Mouse (Mus musculus): ENCODE measurements at regions not wholly inside any gene's neighbourhood (a gene's known extent, or its start where the extent isn't known, plus 50 kb on each side); places are given as distances from the start of the nearest gene placed in this dataset.
A peak's percentile ranks its signal among the peaks of the same experiment; 100 is the strongest.

GRCm38 (mm10) chr11:112839721-112840494, 57.9 kb downstream of the Sox9 start:
- Histone ChIP-seq H3K4me1 (replicated peaks; ENCODE audit: low read depth, low read length) (peaks cover 35% of the 10 kb centered on the region), H3K36me3 (ENCODE audit: insufficient read depth, low read length) (no peaks in the 10 kb centered on the region), H3K27me3 (ENCODE audit: insufficient read depth, low read length) (peaks cover 42% of the 10 kb centered on the region), H3K4me3 (replicated peaks; ENCODE audit: low read length) (peak overlapping the region; percentile 43; the same call in 1 of the 2 replicates), H3K9me3 (ENCODE audit: low read length) (no peaks in the 10 kb centered on the region)
- TF ChIP-seq NANOG (IDR thresholded peaks at IDR 0.05; ENCODE audit: borderline replicate concordance, low read length) (no peak), POU5F1 (IDR thresholded peaks at IDR 0.05; ENCODE audit: borderline replicate concordance, low read length) (no peak), CTCF (conservative IDR thresholded peaks at IDR 0.05; ENCODE audit: low read length) (no peak)

- no peaks in the 10 kb centered on the region for H3K9me3 ChIP-seq (ENCODE audit: low read length)
- H3K36me3 ChIP-seq (ENCODE audit: insufficient read depth, low read length) = no peaks in the 10 kb centered on the region
- H3K4me1 ChIP-seq (replicated peaks; ENCODE audit: low read depth, low read length) = peaks cover 34% of the 10 kb centered on the region
- peaks cover 40% of the 10 kb centered on the region for H3K27me3 ChIP-seq (ENCODE audit: insufficient read depth, low read length)
- TF ChIP-seq CTCF (conservative IDR thresholded peaks at IDR 0.05; ENCODE audit: low read length) (no peak), NANOG (IDR thresholded peaks at IDR 0.05; ENCODE audit: borderline replicate concordance, low read length) (no peak), POU5F1 (IDR thresholded peaks at IDR 0.05; ENCODE audit: borderline replicate concordance, low read length) (no peak)
- peak overlapping the region; percentile 43; the same call in 1 of the 2 replicates for H3K4me3 ChIP-seq (replicated peaks; ENCODE audit: low read length)
Observed at GRCm38 (mm10) chr11:112840495-112840828, 58.4 kb downstream of the Sox9 start.

GRCm38 (mm10) chr11:112844258-112844901, 62.4 kb downstream of the Sox9 start:
- Histone ChIP-seq H3K4me3 (replicated peaks; ENCODE audit: low read length) (no peak overlapping the region), H3K36me3 (ENCODE audit: insufficient read depth, low read length) (no peaks in the 10 kb centered on the region), H3K27me3 (ENCODE audit: insufficient read depth, low read length) (peaks cover 52% of the 10 kb centered on the region), H3K4me1 (replicated peaks; ENCODE audit: low read depth, low read length) (peaks cover 20% of the 10 kb centered on the region), H3K9me3 (ENCODE audit: low read length) (no peaks in the 10 kb centered on the region)
- TF ChIP-seq NANOG (IDR thresholded peaks at IDR 0.05; ENCODE audit: borderline replicate concordance, low read length) (no peak), CTCF (conservative IDR thresholded peaks at IDR 0.05; ENCODE audit: low read length) (no peak), POU5F1 (IDR thresholded peaks at IDR 0.05; ENCODE audit: borderline replicate concordance, low read length) (no peak)

GRCm38 (mm10) chr11:112847146-112847545, 65.1 kb downstream of the Sox9 start:
- H3K36me3 ChIP-seq (ENCODE audit: insufficient read depth, low read length) = no peaks in the 10 kb centered on the region
- no peaks in the 10 kb centered on the region for H3K9me3 ChIP-seq (ENCODE audit: low read length)
- H3K4me3 ChIP-seq (replicated peaks; ENCODE audit: low read length) = no peak overlapping the region
- 0 out of 2 replicates have a peak, but pooled peaks cover 3% of the 10 kb centered on the region for H3K4me1 ChIP-seq (replicated peaks; ENCODE audit: low read depth, low read length)
- H3K27me3 ChIP-seq (ENCODE audit: insufficient read depth, low read length) = peaks cover 56% of the 10 kb centered on the region
- TF ChIP-seq NANOG (IDR thresholded peaks at IDR 0.05; ENCODE audit: borderline replicate concordance, low read length) (no peak), CTCF (conservative IDR thresholded peaks at IDR 0.05; ENCODE audit: low read length) (no peak), POU5F1 (IDR thresholded peaks at IDR 0.05; ENCODE audit: borderline replicate concordance, low read length) (no peak)

- Histone ChIP-seq H3K9me3 (ENCODE audit: low read length) (no peaks in the 10 kb centered on the region), H3K36me3 (ENCODE audit: insufficient read depth, low read length) (no peaks in the 10 kb centered on the region), H3K4me1 (replicated peaks; ENCODE audit: low read depth, low read length) (0 out of 2 replicates have a peak, but pooled peaks cover 3% of the 10 kb centered on the region), H3K27me3 (ENCODE audit: insufficient read depth, low read length) (peaks cover 49% of the 10 kb centered on the region), H3K4me3 (replicated peaks; ENCODE audit: low read length) (no peak overlapping the region)
- TF ChIP-seq NANOG (IDR thresholded peaks at IDR 0.05; ENCODE audit: borderline replicate concordance, low read length) (no peak), CTCF (conservative IDR thresholded peaks at IDR 0.05; ENCODE audit: low read length) (no peak), POU5F1 (IDR thresholded peaks at IDR 0.05; ENCODE audit: borderline replicate concordance, low read length) (no peak)
Observed at GRCm38 (mm10) chr11:112847851-112848250, 65.8 kb downstream of the Sox9 start.

GRCm38 (mm10) chr11:112849974-112850373, 68.0 kb downstream of the Sox9 start:
- H3K36me3 ChIP-seq (ENCODE audit: insufficient read depth, low read length) = no peaks in the 10 kb centered on the region
- H3K27me3 ChIP-seq (ENCODE audit: insufficient read depth, low read length) = peaks cover 39% of the 10 kb centered on the region
- H3K9me3 ChIP-seq (ENCODE audit: low read length) = no peaks in the 10 kb centered on the region
- TF ChIP-seq CTCF (conservative IDR thresholded peaks at IDR 0.05; ENCODE audit: low read length) = no peak
- no peak for TF ChIP-seq POU5F1 (IDR thresholded peaks at IDR 0.05; ENCODE audit: borderline replicate concordance, low read length)
- H3K4me3 ChIP-seq (replicated peaks; ENCODE audit: low read length) = no peak overlapping the region
- peaks cover 7% of the 10 kb centered on the region for H3K4me1 ChIP-seq (replicated peaks; ENCODE audit: low read depth, low read length)

GRCm38 (mm10) chr11:112850532-112851272, 68.7 kb downstream of the Sox9 start:
- Histone ChIP-seq H3K9me3 (ENCODE audit: low read length) (no peaks in the 10 kb centered on the region), H3K36me3 (ENCODE audit: insufficient read depth, low read length) (no peaks in the 10 kb centered on the region), H3K27me3 (ENCODE audit: insufficient read depth, low read length) (peaks cover 37% of the 10 kb centered on the region), H3K4me3 (replicated peaks; ENCODE audit: low read length) (no peak overlapping the region), H3K4me1 (replicated peaks; ENCODE audit: low read depth, low read length) (peaks cover 7% of the 10 kb centered on the region)
- TF ChIP-seq CTCF (conservative IDR thresholded peaks at IDR 0.05; ENCODE audit: low read length) = no peak
- no peak for TF ChIP-seq NANOG (IDR thresholded peaks at IDR 0.05; ENCODE audit: borderline replicate concordance, low read length)
- TF ChIP-seq POU5F1 (IDR thresholded peaks at IDR 0.05; ENCODE audit: borderline replicate concordance, low read length) = no peak

- H3K27me3 ChIP-seq (ENCODE audit: insufficient read depth, low read length) = peaks cover 40% of the 10 kb centered on the region
- TF ChIP-seq CTCF (conservative IDR thresholded peaks at IDR 0.05; ENCODE audit: low read length) = no peak
- TF ChIP-seq POU5F1 (IDR thresholded peaks at IDR 0.05; ENCODE audit: borderline replicate concordance, low read length) = no peak
- no peak for TF ChIP-seq NANOG (IDR thresholded peaks at IDR 0.05; ENCODE audit: borderline replicate concordance, low read length)
- H3K4me1 ChIP-seq (replicated peaks; ENCODE audit: low read depth, low read length) = peaks cover 7% of the 10 kb centered on the region
- no peaks in the 10 kb centered on the region for H3K9me3 ChIP-seq (ENCODE audit: low read length)
- H3K4me3 ChIP-seq (replicated peaks; ENCODE audit: low read length) = no peak overlapping the region
- no peaks in the 10 kb centered on the region for H3K36me3 ChIP-seq (ENCODE audit: insufficient read depth, low read length)
Observed at GRCm38 (mm10) chr11:112851321-112851720, 69.3 kb downstream of the Sox9 start.
